Mouse (Mus musculus): ENCODE results near the gene Pcca. TPM values are rescaled to one million over a fixed set of nuclear protein-coding genes. Genes with fewer than 3 reads are reported as not detected.

The Pcca gene
- polyA plus RNA-seq, 1 experiment from 2014 or later: 22.0 TPM

- Histone ChIP-seq H3K9ac (no peak overlapping the region), H3K4me3 (replicated peaks) (no peak overlapping the region), H3K4me1 (no peaks in the 10 kb centered on the region), H3K27me3 (no peaks in the 10 kb centered on the region), H3K27ac (replicated peaks) (no peak overlapping the region), H3K9me3 (replicated peaks) (no peaks in the 10 kb centered on the region), H3K36me3 (no peaks in the 10 kb centered on the region), H3K4me2 (replicated peaks) (no peak overlapping the region)
- WGBS: 86% methylated on average over 2 of the region's 2 CpGs
- ATAC-seq (ENCODE audit: insufficient number of reproducible peaks, low FRiP score, low TSS enrichment, low read depth): no peak
Measured at GRCm38 (mm10) chr14:122651681-122652080, 117.6 kb downstream of the Pcca start.

- Histone ChIP-seq H3K9me3 (replicated peaks) (no peaks in the 10 kb centered on the region), H3K27me3 (no peaks in the 10 kb centered on the region), H3K36me3 (no peaks in the 10 kb centered on the region), H3K27ac (replicated peaks) (no peak overlapping the region), H3K4me2 (replicated peaks) (no peak overlapping the region), H3K9ac (no peak overlapping the region), H3K4me1 (no peaks in the 10 kb centered on the region), H3K4me3 (replicated peaks) (no peak overlapping the region)
- ATAC-seq (ENCODE audit: insufficient number of reproducible peaks, low FRiP score, low TSS enrichment, low read depth): no peak
- WGBS: 79% methylated on average over 3 of the region's 3 CpGs
Measured at GRCm38 (mm10) chr14:122675661-122676060, 141.5 kb downstream of the Pcca start.

- no peaks in the 10 kb centered on the region for H3K36me3 ChIP-seq
- WGBS: 79% methylated on average over 1 of the region's 1 CpGs
- ATAC-seq (ENCODE audit: insufficient number of reproducible peaks, low FRiP score, low TSS enrichment, low read depth): no peak
- no peak overlapping the region for H3K9ac ChIP-seq
- H3K4me1 ChIP-seq: no peaks in the 10 kb centered on the region
- no peak overlapping the region for H3K4me3 ChIP-seq (replicated peaks)
- no peak overlapping the region for H3K4me2 ChIP-seq (replicated peaks)
- no peaks in the 10 kb centered on the region for H3K27me3 ChIP-seq
- no peak overlapping the region for H3K27ac ChIP-seq (replicated peaks)
- no peaks in the 10 kb centered on the region for H3K9me3 ChIP-seq (replicated peaks)
Measured at GRCm38 (mm10) chr14:122683645-122684044, 149.5 kb downstream of the Pcca start.

GRCm38 (mm10) chr14:122684250-122684649 is 150.1 kb downstream of the Pcca start:
- ATAC-seq (ENCODE audit: insufficient number of reproducible peaks, low FRiP score, low TSS enrichment, low read depth): no peak
- Histone ChIP-seq H3K27me3 (no peaks in the 10 kb centered on the region), H3K4me2 (replicated peaks) (no peak overlapping the region), H3K4me1 (peaks cover under 1% of the 10 kb centered on the region; the same call in 1 of the 2 replicates), H3K9ac (no peak overlapping the region), H3K9me3 (replicated peaks) (no peaks in the 10 kb centered on the region), H3K27ac (replicated peaks) (no peak overlapping the region), H3K36me3 (no peaks in the 10 kb centered on the region), H3K4me3 (replicated peaks) (no peak overlapping the region)
- WGBS: 70% methylated on average over 4 of the region's 4 CpGs

- H3K4me1 ChIP-seq: peaks cover 5% of the 10 kb centered on the region
- H3K36me3 ChIP-seq: no peaks in the 10 kb centered on the region
- H3K27ac ChIP-seq (replicated peaks): no peak overlapping the region
- no peaks in the 10 kb centered on the region for H3K9me3 ChIP-seq (replicated peaks)
- ATAC-seq (ENCODE audit: insufficient number of reproducible peaks, low FRiP score, low TSS enrichment, low read depth): no peak; the same call in 1 of the 2 replicates
- H3K4me2 ChIP-seq (replicated peaks): no peak overlapping the region
- no peak overlapping the region for H3K4me3 ChIP-seq (replicated peaks)
- no peak overlapping the region for H3K9ac ChIP-seq
- H3K27me3 ChIP-seq: no peaks in the 10 kb centered on the region
- 40% methylated on average over 2 of the region's 2 CpGs for WGBS
Measured at GRCm38 (mm10) chr14:122684811-122685210, 150.7 kb downstream of the Pcca start.

GRCm38 (mm10) chr14:122687398-122687797 is 153.3 kb downstream of the Pcca start:
- Histone ChIP-seq H3K27me3 (no peaks in the 10 kb centered on the region), H3K4me2 (replicated peaks) (no peak overlapping the region), H3K4me3 (replicated peaks) (no peak overlapping the region), H3K9ac (no peak overlapping the region), H3K9me3 (replicated peaks) (no peaks in the 10 kb centered on the region), H3K27ac (replicated peaks) (no peak overlapping the region), H3K36me3 (no peaks in the 10 kb centered on the region), H3K4me1 (peaks cover 5% of the 10 kb centered on the region)
- ATAC-seq (ENCODE audit: insufficient number of reproducible peaks, low FRiP score, low TSS enrichment, low read depth): no peak
- 73% methylated on average over 7 of the region's 7 CpGs for WGBS

GRCm38 (mm10) chr14:122688378-122688777 is 154.3 kb downstream of the Pcca start:
- no peaks in the 10 kb centered on the region for H3K27me3 ChIP-seq
- H3K9me3 ChIP-seq (replicated peaks): no peaks in the 10 kb centered on the region
- H3K9ac ChIP-seq: no peak overlapping the region
- H3K36me3 ChIP-seq: no peaks in the 10 kb centered on the region
- H3K4me3 ChIP-seq (replicated peaks): no peak overlapping the region
- H3K27ac ChIP-seq (replicated peaks): no peak overlapping the region
- H3K4me2 ChIP-seq (replicated peaks): no peak overlapping the region
- 70% methylated on average over 4 of the region's 4 CpGs for WGBS
- peak; percentile 57; the same call in 1 of the 2 replicates for ATAC-seq (ENCODE audit: insufficient number of reproducible peaks, low FRiP score, low TSS enrichment, low read depth)
- peaks cover 5% of the 10 kb centered on the region for H3K4me1 ChIP-seq

GRCm38 (mm10) chr14:122689136-122689815 is 155.2 kb downstream of the Pcca start:
- Histone ChIP-seq H3K27me3 (no peaks in the 10 kb centered on the region), H3K36me3 (no peaks in the 10 kb centered on the region), H3K9ac (no peak overlapping the region), H3K4me1 (peaks cover 5% of the 10 kb centered on the region), H3K4me2 (replicated peaks) (no peak overlapping the region), H3K9me3 (replicated peaks) (no peaks in the 10 kb centered on the region), H3K27ac (replicated peaks) (no peak overlapping the region), H3K4me3 (replicated peaks) (no peak overlapping the region)
- WGBS: 42% methylated on average over 17 of the region's 17 CpGs
- no peak for ATAC-seq (ENCODE audit: insufficient number of reproducible peaks, low FRiP score, low TSS enrichment, low read depth)

GRCm38 (mm10) chr14:122691555-122691954 is 157.4 kb downstream of the Pcca start:
- Histone ChIP-seq H3K9ac (no peak overlapping the region), H3K4me1 (peaks cover 5% of the 10 kb centered on the region), H3K4me2 (replicated peaks) (no peak overlapping the region), H3K27ac (replicated peaks) (no peak overlapping the region), H3K27me3 (no peaks in the 10 kb centered on the region), H3K4me3 (replicated peaks) (no peak overlapping the region), H3K9me3 (replicated peaks) (no peaks in the 10 kb centered on the region), H3K36me3 (no peaks in the 10 kb centered on the region)
- no peak for ATAC-seq (ENCODE audit: insufficient number of reproducible peaks, low FRiP score, low TSS enrichment, low read depth)
- WGBS: 76% methylated on average over 1 of the region's 1 CpGs

- no peaks in the 10 kb centered on the region for H3K36me3 ChIP-seq
- no peaks in the 10 kb centered on the region for H3K27me3 ChIP-seq
- WGBS: 71% methylated on average over 1 of the region's 1 CpGs
- H3K4me3 ChIP-seq (replicated peaks): no peak overlapping the region
- ATAC-seq (ENCODE audit: insufficient number of reproducible peaks, low FRiP score, low TSS enrichment, low read depth): no peak
- H3K9ac ChIP-seq: no peak overlapping the region
- H3K27ac ChIP-seq (replicated peaks): no peak overlapping the region
- H3K4me2 ChIP-seq (replicated peaks): no peak overlapping the region
- H3K4me1 ChIP-seq: no peaks in the 10 kb centered on the region
- no peaks in the 10 kb centered on the region for H3K9me3 ChIP-seq (replicated peaks)
Measured at GRCm38 (mm10) chr14:122700333-122700732, 166.2 kb downstream of the Pcca start.

GRCm38 (mm10) chr14:122713793-122714192 is 179.7 kb downstream of the Pcca start:
- 90% methylated on average over 5 of the region's 5 CpGs for WGBS

GRCm38 (mm10) chr14:122714911-122715310 is 180.8 kb downstream of the Pcca start:
- 59% methylated on average over 1 of the region's 1 CpGs for WGBS
- no peak for ATAC-seq (ENCODE audit: insufficient number of reproducible peaks, low FRiP score, low TSS enrichment, low read depth)

More at GRCm38 (mm10) chr14:122713793-122714192, 179.7 kb downstream of the Pcca start:
- H3K4me2 ChIP-seq (replicated peaks): no peak overlapping the region
- no peaks in the 10 kb centered on the region for H3K27me3 ChIP-seq
- no peaks in the 10 kb centered on the region for H3K9me3 ChIP-seq (replicated peaks)
- H3K4me1 ChIP-seq: no peaks in the 10 kb centered on the region
- H3K27ac ChIP-seq (replicated peaks): no peak overlapping the region
- no peak for ATAC-seq (ENCODE audit: insufficient number of reproducible peaks, low FRiP score, low TSS enrichment, low read depth)
- no peak overlapping the region for H3K4me3 ChIP-seq (replicated peaks)
- no peaks in the 10 kb centered on the region for H3K36me3 ChIP-seq
- H3K9ac ChIP-seq: no peak overlapping the region

More at GRCm38 (mm10) chr14:122714911-122715310, 180.8 kb downstream of the Pcca start:
- H3K27ac ChIP-seq (replicated peaks): no peak overlapping the region
- H3K4me2 ChIP-seq (replicated peaks): no peak overlapping the region
- H3K36me3 ChIP-seq: no peaks in the 10 kb centered on the region
- H3K4me3 ChIP-seq (replicated peaks): no peak overlapping the region
- H3K9me3 ChIP-seq (replicated peaks): no peaks in the 10 kb centered on the region
- no peaks in the 10 kb centered on the region for H3K27me3 ChIP-seq
- no peaks in the 10 kb centered on the region for H3K4me1 ChIP-seq
- H3K9ac ChIP-seq: no peak overlapping the region
